Mouse (Mus musculus) neural tube, embryonic 15.5 days (tissue): ENCODE results near the gene Gm17490. TPM values are rescaled to one million over a fixed set of nuclear protein-coding genes. Genes with fewer than 3 reads are reported as not detected.

ENCODE experiments used
- ATAC-seq: fragments of 200-750 bp; cut with Nextera tagmentation; 2 replicates; pipeline ENCODE4 v1.8.0; 2017; ENCODE audit warnings: mild to moderate bottlenecking, moderate TSS enrichment, moderate library complexity; ENCODE audit not compliant: low FRiP score
- H3K27ac ChIP-seq: fragments of 300-500 bp; sonication (generic); replicated peaks from 2 replicates; pipeline ENCODE4 v1.5.1; 2015; ENCODE audit warnings: mild to moderate bottlenecking, inconsistent platforms
- H3K27me3 ChIP-seq: fragments of 300-500 bp; sonication (generic); replicated peaks from 2 replicates; pipeline ENCODE4 v1.6.1; 2015; ENCODE audit warnings: inconsistent platforms
- H3K36me3 ChIP-seq: fragments of 300-500 bp; sonication (generic); 2 replicates; pipeline ENCODE4 v1.6.1; 2015; ENCODE audit warnings: inconsistent platforms
- H3K4me1 ChIP-seq: fragments of 300-500 bp; sonication (generic); 2 replicates; pipeline ENCODE4 v1.6.1; 2015; ENCODE audit warnings: inconsistent platforms
- H3K4me2 ChIP-seq: fragments of 300-500 bp; sonication (generic); 2 replicates; pipeline ENCODE4 v1.6.1; 2015; ENCODE audit warnings: inconsistent platforms, mild to moderate bottlenecking, moderate library complexity
- H3K4me3 ChIP-seq: fragments of 300-500 bp; sonication (generic); replicated peaks from 2 replicates; pipeline ENCODE4 v1.5.1; 2015; ENCODE audit warnings: mild to moderate bottlenecking, inconsistent platforms
- H3K9ac ChIP-seq: fragments of 300-500 bp; sonication (generic); replicated peaks from 2 replicates; pipeline ENCODE4 v1.6.1; 2015; ENCODE audit warnings: mild to moderate bottlenecking, inconsistent platforms
- H3K9me3 ChIP-seq: fragments of 300-500 bp; sonication (generic); replicated peaks from 2 replicates; pipeline ENCODE4 v1.6.1; 2016; ENCODE audit warnings: inconsistent platforms
- WGBS: fragments of 180-500 bp; shearing (Covaris S2); methylation state at CpG from one replicate; pipeline ENCODE4 v1.1.7; 2015; ENCODE audit warnings: mixed read lengths; 5-methylcytosine and 5-hydroxymethylcytosine counted together
- polyA plus RNA-seq: library from polyadenylated mRNA; unstranded; fragments of >200 nt; fragmentation: Nextera tagmentation; extraction: Ambion mirVana; gene quantifications from 2 replicates; pipeline ENCODE4 v1.2.1, GENCODE M21; 2015

Gene Gm17490
- polyA plus RNA-seq, 1 experiment from 2014 or later = not detected

GRCm38 (mm10) chr2:11587996-11588395 lies 38.1 kb downstream of the Gm17490 start:
- no peaks in the 10 kb centered on the region for H3K4me1 ChIP-seq
- H3K9me3 ChIP-seq = no peaks in the 10 kb centered on the region
- H3K27me3 ChIP-seq = no peaks in the 10 kb centered on the region
- ATAC-seq = no peak
- H3K9ac ChIP-seq = no peak overlapping the region
- no peak overlapping the region for H3K4me3 ChIP-seq
- WGBS = 96% methylated on average over 4 of the region's 4 CpGs
- no peak overlapping the region for H3K4me2 ChIP-seq
- H3K27ac ChIP-seq = no peak overlapping the region
- peaks cover 92% of the 10 kb centered on the region for H3K36me3 ChIP-seq

GRCm38 (mm10) chr2:11579399-11579798 lies 46.7 kb downstream of the Gm17490 start:
- peaks cover 20% of the 10 kb centered on the region for H3K36me3 ChIP-seq
- ATAC-seq = no peak

DNA sequence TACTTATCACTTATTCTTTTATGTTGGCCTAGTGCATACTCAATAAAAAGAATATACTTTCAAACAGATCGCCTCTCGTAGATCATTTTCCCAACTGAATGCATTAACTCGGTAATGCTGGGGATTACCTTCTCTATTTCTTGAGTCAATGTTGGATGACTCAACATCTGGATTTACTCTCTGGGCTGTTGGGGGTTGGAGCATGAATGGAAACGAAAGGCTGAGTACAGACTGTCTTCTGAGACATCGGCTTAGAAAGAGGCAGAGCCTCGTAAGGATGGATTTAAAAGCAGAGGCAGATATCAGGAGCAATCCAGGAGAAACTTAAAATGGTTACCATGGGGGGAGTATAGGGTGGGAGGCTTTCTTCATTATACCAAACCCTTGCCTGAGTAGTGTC lies 47.9 kb downstream of the Gm17490 start:
- H3K4me3 ChIP-seq = no peak overlapping the region
- H3K27me3 ChIP-seq = no peaks in the 10 kb centered on the region
- H3K4me2 ChIP-seq = no peak overlapping the region
- peaks cover 11% of the 10 kb centered on the region for H3K36me3 ChIP-seq
- H3K9me3 ChIP-seq = no peaks in the 10 kb centered on the region
- ATAC-seq = no peak
- H3K4me1 ChIP-seq = no peaks in the 10 kb centered on the region
- H3K27ac ChIP-seq = no peak overlapping the region
- 93% methylated on average over 6 of the region's 6 CpGs for WGBS
- H3K9ac ChIP-seq = no peak overlapping the region

More at GRCm38 (mm10) chr2:11579399-11579798, 46.7 kb downstream of the Gm17490 start:
- Histone ChIP-seq H3K4me2 (no peak overlapping the region), H3K9ac (no peak overlapping the region), H3K9me3 (no peaks in the 10 kb centered on the region), H3K4me1 (no peaks in the 10 kb centered on the region), H3K27me3 (no peaks in the 10 kb centered on the region), H3K4me3 (no peak overlapping the region), H3K27ac (no peak overlapping the region)
- WGBS = 95% methylated on average over 4 of the region's 4 CpGs

Other genes with a start within 250 kb of the Gm17490 start
- gene Pfkfb3, start 72.2 kb downstream of the Gm17490 start, polyA plus RNA-seq = 26.5 and 29.8 TPM in 2 replicates
- 127 and 138 TPM in 2 replicates for gene Rbm17, start 22.1 kb downstream of the Gm17490 start, polyA plus RNA-seq
- gene Il2ra, start 16.5 kb upstream of the Gm17490 start, polyA plus RNA-seq = 26.4 TPM in 1 of 2 replicates, not detected in the other
- gene Il15ra, start 79.0 kb upstream of the Gm17490 start, polyA plus RNA-seq = 1.6 and 8.1 TPM in 2 replicates
- gene Fbh1, start 151.3 kb upstream of the Gm17490 start, polyA plus RNA-seq = 119 TPM in 2 replicates
- gene Ankrd16, start 151.6 kb upstream of the Gm17490 start, polyA plus RNA-seq = 38.8 and 39.8 TPM in 2 replicates